Mouse (Mus musculus) cerebellum, postnatal 4 days (tissue): ENCODE measurements at regions not wholly inside any gene's neighbourhood (a gene's known extent, or its start where the extent isn't known, plus 50 kb on each side); places are given as distances from the start of the nearest gene placed in this dataset.

Experiments
- DNase-seq, 2 experiments: peaks; one replicate each; pipeline ENCODE4 v3.0.0; 2022; ENCODE audit warnings: low spot score in 2 of 2, mixed read lengths in 1 of 2

- no peak for DNase-seq
These were observed 281.7 kb upstream of the Btbd3 start for GRCm38 (mm10) chr2:137974651-137975050.

GRCm38 (mm10) chr2:137969156-137969555 lies 287.2 kb upstream of the Btbd3 start:
- no peak for DNase-seq

GRCm38 (mm10) chr2:137966460-137967076 lies 289.8 kb upstream of the Btbd3 start:
- DNase-seq = no peak

GRCm38 (mm10) chr2:137954830-137955229 lies 301.5 kb upstream of the Btbd3 start:
- DNase-seq = no peak

GRCm38 (mm10) chr2:137953144-137953543 lies 303.2 kb upstream of the Btbd3 start:
- DNase-seq = no peak

- no peak for DNase-seq
These were observed 304.4 kb upstream of the Btbd3 start for GRCm38 (mm10) chr2:137951942-137952341.

DNA sequence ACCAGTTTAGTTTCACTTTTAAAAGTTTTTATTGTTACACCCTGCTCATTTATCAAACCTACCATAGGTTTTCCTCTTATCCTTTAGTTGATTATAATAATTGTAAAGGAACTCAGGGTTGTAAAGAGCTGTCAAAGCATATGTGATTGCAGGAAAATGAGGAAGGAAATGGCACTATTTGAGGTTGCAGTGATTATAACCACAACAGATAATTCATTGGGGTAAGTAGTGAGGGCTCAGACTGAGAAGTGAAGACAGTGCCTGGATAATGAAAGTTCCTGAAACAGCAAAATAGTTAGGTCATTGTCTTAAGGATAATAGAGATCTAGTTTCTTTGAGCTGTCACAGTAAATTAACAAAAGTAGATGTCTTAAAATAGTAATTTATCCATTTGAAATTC lies 305.4 kb upstream of the Btbd3 start:
- DNase-seq = no peak

- peak; percentile 62 to 83 for DNase-seq
These were observed 313.6 kb upstream of the Btbd3 start for GRCm38 (mm10) chr2:137942753-137943152.

DNA sequence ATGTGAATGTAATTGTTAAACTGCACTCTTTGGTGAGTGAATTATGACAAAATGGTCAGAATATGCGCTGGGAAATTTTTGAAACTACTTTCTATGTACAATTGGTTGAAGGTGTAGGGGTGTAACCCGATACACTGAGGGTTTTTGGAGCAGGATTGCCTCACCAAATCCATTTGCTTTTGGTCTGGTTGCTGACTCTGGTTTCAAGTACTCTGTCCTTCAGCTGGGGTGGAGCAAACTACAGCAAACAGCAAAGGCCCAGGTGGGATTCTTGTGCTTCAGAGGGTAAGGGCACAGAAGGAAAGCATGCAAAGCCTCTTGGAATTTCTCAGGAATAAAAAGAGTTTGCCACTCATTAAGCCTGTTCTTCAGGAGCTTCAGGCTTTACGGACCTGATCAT lies 316.8 kb upstream of the Btbd3 start:
- no peak for DNase-seq

DNA sequence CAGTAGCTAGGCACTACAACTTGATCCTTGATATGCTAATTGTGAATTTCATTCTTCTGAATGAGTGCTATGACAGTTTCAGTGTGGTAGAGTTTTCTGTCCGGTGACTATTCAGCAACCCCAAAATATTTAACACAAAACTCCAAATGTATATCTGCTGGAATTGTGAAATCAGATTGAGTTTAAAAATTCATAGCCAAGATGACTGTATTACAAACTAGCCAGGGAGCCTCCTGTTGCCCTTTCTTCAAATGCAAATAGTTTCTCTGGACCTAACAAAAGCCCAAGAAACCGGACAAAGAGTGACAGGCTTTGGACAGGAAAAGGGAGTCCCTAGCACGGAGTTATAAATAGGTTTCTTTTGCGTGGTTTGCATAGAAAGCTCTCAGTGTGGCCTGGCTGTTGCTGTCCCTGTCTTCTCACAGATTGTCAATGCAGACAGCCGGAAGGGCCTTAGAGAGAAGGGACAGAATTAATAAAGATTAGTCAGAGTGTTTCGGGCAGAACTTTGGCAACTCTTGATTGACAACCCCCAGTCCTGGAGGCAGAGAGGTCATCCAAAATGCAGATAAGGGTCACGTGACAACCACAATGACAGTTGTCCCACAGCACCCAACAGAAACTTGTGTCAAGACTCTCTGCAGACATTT lies 317.4 kb upstream of the Btbd3 start:
- no peak for DNase-seq

GRCm38 (mm10) chr2:137936613-137937012 lies 319.8 kb upstream of the Btbd3 start:
- peak in 1 of 2 experiments; percentile 10 for DNase-seq

DNA sequence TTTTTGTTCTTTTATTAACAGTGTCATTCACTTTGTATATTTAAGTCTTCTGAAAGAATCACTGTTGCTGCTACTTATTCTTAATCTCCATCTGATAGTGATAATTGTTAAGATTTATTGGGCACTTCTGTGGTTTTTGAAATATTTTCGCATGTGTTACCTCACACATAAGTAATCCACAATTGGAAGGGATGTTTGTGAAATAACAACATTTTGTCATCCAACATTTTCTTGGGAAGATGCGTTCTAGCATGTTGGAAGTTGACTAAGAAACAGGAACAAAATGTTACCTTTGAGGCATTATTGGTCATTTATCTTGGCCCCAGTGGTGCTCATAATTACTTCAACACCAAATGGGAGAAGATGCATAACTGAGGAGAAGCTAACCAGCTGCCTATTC lies 323.4 kb upstream of the Btbd3 start:
- DNase-seq = no peak

GRCm38 (mm10) chr2:137932488-137932887 lies 323.9 kb upstream of the Btbd3 start:
- no peak for DNase-seq

GRCm38 (mm10) chr2:137925488-137925887 lies 330.9 kb upstream of the Btbd3 start:
- no peak for DNase-seq

- DNase-seq = no peak
These were observed 331.8 kb upstream of the Btbd3 start for GRCm38 (mm10) chr2:137924576-137924975.

DNA sequence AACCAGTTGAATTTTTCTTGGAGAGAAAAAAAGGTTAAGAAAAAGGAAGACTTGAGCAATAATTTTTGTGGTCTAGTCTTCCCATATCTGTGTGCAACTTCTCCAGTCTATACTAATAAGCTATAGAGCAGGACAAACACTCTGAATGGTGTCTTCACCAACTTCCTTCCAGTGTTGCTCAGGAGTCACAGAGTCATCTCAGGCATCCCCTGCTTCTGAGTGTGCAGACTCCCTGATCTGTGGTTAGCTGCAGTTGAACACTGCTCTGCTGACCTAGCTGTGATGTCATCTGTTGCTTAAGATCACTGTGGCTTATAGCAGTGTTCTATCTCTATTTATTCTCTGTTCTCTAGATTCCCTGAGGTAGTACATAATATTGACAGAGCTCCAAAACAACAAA lies 357.9 kb upstream of the Btbd3 start:
- DNase-seq = no peak

DNA sequence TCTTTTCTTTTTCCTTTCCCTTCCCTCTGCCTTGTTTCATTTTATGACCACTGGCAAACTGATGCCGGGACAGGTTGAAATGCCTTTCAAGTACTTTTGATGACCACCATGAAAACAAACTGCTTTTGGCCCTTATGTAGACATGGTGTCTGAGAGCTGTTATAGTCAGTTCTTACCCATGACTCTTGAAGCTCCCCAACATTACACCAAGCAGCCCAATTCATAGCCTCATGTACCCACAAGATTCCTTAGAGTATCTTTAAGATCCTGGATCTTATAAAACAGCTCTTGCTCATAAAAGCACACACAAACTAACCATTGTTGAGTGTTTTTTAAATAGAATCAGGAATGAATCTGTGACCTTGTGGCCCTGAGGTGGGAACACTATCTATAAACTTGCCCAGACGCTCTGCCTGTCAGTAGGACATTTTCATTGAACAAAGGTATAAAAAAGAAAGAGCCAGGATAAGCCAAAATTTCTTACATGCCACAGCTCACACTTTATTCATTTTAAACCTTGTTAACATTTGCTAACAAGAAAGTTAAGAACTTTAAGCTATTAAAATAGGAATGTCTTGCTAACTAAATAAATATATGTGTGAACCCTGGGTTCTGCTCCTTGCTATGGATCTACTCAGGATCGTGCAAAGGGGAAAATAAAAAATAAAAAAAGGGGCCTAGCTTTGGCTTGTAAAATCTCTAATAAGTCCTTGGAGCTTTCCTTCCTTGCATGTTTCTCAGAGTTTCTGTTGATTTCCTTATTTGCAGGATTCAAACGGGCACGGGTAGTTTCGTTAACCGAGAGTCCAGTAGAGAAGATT lies 375.9 kb upstream of the Btbd3 start:
- no peak for DNase-seq

GRCm38 (mm10) chr2:137869676-137870075 lies 386.7 kb upstream of the Btbd3 start:
- no peak for DNase-seq

GRCm38 (mm10) chr2:137854494-137854893 lies 401.9 kb upstream of the Btbd3 start:
- DNase-seq = no peak

- no peak for DNase-seq
These were observed 402.7 kb upstream of the Btbd3 start for GRCm38 (mm10) chr2:137853399-137854259.

- DNase-seq = no peak
These were observed 408.5 kb upstream of the Btbd3 start for GRCm38 (mm10) chr2:137847901-137848300.

GRCm38 (mm10) chr2:137827814-137828374 lies 428.5 kb upstream of the Btbd3 start:
- DNase-seq = no peak
